Mouse (Mus musculus) cerebellum, adult 18-20 months (tissue): Measurements from ENCODE around the gene Opcml.

Source experiments
- DNase-seq, 2 experiments: peaks; one replicate each; pipeline ENCODE4 v3.0.0; 2021

Opcml gene

GRCm38 (mm10) chr9:28336511-28337208 lies 546.1 kb downstream of the Opcml start:
- DNase-seq: peak; percentile 39 to 54

- peak; percentile 33 to 36 for DNase-seq
These were observed 547.3 kb downstream of the Opcml start for GRCm38 (mm10) chr9:28337837-28338236.

- DNase-seq: no peak
These were observed 564.4 kb downstream of the Opcml start for GRCm38 (mm10) chr9:28354978-28355377.

GRCm38 (mm10) chr9:28357946-28358345 lies 567.4 kb downstream of the Opcml start:
- peak in 1 of 2 experiments; percentile 13 for DNase-seq

GRCm38 (mm10) chr9:28360691-28361090 lies 570.1 kb downstream of the Opcml start:
- DNase-seq: peak; percentile 62 to 77

- DNase-seq: no peak
These were observed 574.0 kb downstream of the Opcml start for GRCm38 (mm10) chr9:28364473-28365159.

- no peak for DNase-seq
These were observed 574.5 kb downstream of the Opcml start for GRCm38 (mm10) chr9:28365160-28365473.

- DNase-seq: peak in 1 of 2 experiments; percentile 23
These were observed 596.1 kb downstream of the Opcml start for GRCm38 (mm10) chr9:28386527-28387175.

GRCm38 (mm10) chr9:28395222-28395621 lies 604.6 kb downstream of the Opcml start:
- no peak for DNase-seq

GRCm38 (mm10) chr9:28395638-28396037 lies 605.1 kb downstream of the Opcml start:
- no peak for DNase-seq

- peak; percentile 74 to 84 for DNase-seq
These were observed 612.4 kb downstream of the Opcml start for GRCm38 (mm10) chr9:28402770-28403650.

GRCm38 (mm10) chr9:28403831-28404562 lies 613.4 kb downstream of the Opcml start:
- DNase-seq: peak; percentile 92

GRCm38 (mm10) chr9:28404616-28405015 lies 614.0 kb downstream of the Opcml start:
- DNase-seq: peak; percentile 53 to 65

GRCm38 (mm10) chr9:28405816-28406215 lies 615.2 kb downstream of the Opcml start:
- peak; percentile 70 for DNase-seq

- DNase-seq: no peak
These were observed 630.2 kb downstream of the Opcml start for GRCm38 (mm10) chr9:28420808-28421207.

GRCm38 (mm10) chr9:28423407-28423806 lies 632.8 kb downstream of the Opcml start:
- DNase-seq: no peak

GRCm38 (mm10) chr9:28432159-28432558 lies 641.6 kb downstream of the Opcml start:
- no peak for DNase-seq

GRCm38 (mm10) chr9:28438752-28439151 lies 648.2 kb downstream of the Opcml start:
- no peak for DNase-seq

GRCm38 (mm10) chr9:28439433-28440191 lies 649.0 kb downstream of the Opcml start:
- peak; percentile 62 to 70 for DNase-seq

GRCm38 (mm10) chr9:28440192-28440795 lies 649.7 kb downstream of the Opcml start:
- DNase-seq: peak; percentile 45 to 63

- peak; percentile 89 to 93 for DNase-seq
These were observed 653.9 kb downstream of the Opcml start for GRCm38 (mm10) chr9:28444485-28444884.
